Mouse (Mus musculus) neural tube, embryonic 11.5 days (tissue): ENCODE data around the gene Slc37a1. TPM values are rescaled to one million over a fixed set of nuclear protein-coding genes. Genes with fewer than 3 reads are reported as not detected.

Experiments
- ATAC-seq: fragments of 200-750 bp; cut with Nextera tagmentation; 2 replicates; pipeline ENCODE4 v1.8.0; 2017; ENCODE audit warnings: moderate number of reproducible peaks, mild to moderate bottlenecking, moderate TSS enrichment, moderate library complexity; ENCODE audit not compliant: insufficient read depth, low FRiP score, low TSS enrichment
- DNase-seq: peaks from one replicate; pipeline ENCODE4 v3.0.0-alpha.2; 2015; ENCODE audit warnings: low spot score
- H3K27ac ChIP-seq: fragments of 300-500 bp; sonication (generic); 2 replicates; pipeline ENCODE4 v1.5.1; 2014; ENCODE audit warnings: low read depth, mild to moderate bottlenecking, low read length
- H3K27me3 ChIP-seq: fragments of 300-500 bp; sonication (generic); 2 replicates; pipeline ENCODE4 v1.6.1; 2014; ENCODE audit warnings: mild to moderate bottlenecking, low read length, mixed read lengths; ENCODE audit not compliant: control insufficient read depth, insufficient read depth
- H3K36me3 ChIP-seq: fragments of 300-500 bp; sonication (generic); 2 replicates; pipeline ENCODE4 v1.6.1; 2014; ENCODE audit warnings: mild to moderate bottlenecking, low read length, moderate library complexity, mixed read lengths; ENCODE audit not compliant: control insufficient read depth, insufficient read depth
- H3K4me1 ChIP-seq: fragments of 300-500 bp; sonication (generic); 2 replicates; pipeline ENCODE4 v1.6.1; 2014; ENCODE audit warnings: low read length, mixed read lengths; ENCODE audit not compliant: control insufficient read depth, insufficient read depth
- H3K4me2 ChIP-seq: fragments of 300-500 bp; sonication (generic); 2 replicates; pipeline ENCODE4 v1.6.1; 2014; ENCODE audit warnings: low read depth, mild to moderate bottlenecking, moderate library complexity
- H3K4me3 ChIP-seq: fragments of 300-500 bp; sonication (generic); 2 replicates; pipeline ENCODE4 v1.5.1; 2014; ENCODE audit warnings: low read depth, low read length
- H3K9ac ChIP-seq: fragments of 300-500 bp; sonication (generic); 2 replicates; pipeline ENCODE4 v1.6.1; 2014; ENCODE audit warnings: mild to moderate bottlenecking, low read length
- H3K9me3 ChIP-seq: fragments of 300-500 bp; sonication (generic); 2 replicates; pipeline ENCODE4 v1.6.1; 2016; ENCODE audit warnings: low read length; ENCODE audit not compliant: control insufficient read depth
- WGBS: fragments of 180-500 bp; shearing (Covaris S2); extraction: QIAGEN DNeasy Blood & Tissue Kit; methylation state at CpG from one replicate; pipeline ENCODE4 v1.1.7; 2014; 5-methylcytosine and 5-hydroxymethylcytosine counted together
- polyA plus RNA-seq: library from polyadenylated mRNA; unstranded; fragments of >200 nt; fragmentation: Nextera tagmentation; extraction: Ambion mirVana; gene quantifications from 2 replicates; pipeline ENCODE4 v1.2.1, GENCODE M21; 2014

The Slc37a1 gene
- polyA plus RNA-seq, 1 experiment from 2014 or later = 13.9 TPM

DNA sequence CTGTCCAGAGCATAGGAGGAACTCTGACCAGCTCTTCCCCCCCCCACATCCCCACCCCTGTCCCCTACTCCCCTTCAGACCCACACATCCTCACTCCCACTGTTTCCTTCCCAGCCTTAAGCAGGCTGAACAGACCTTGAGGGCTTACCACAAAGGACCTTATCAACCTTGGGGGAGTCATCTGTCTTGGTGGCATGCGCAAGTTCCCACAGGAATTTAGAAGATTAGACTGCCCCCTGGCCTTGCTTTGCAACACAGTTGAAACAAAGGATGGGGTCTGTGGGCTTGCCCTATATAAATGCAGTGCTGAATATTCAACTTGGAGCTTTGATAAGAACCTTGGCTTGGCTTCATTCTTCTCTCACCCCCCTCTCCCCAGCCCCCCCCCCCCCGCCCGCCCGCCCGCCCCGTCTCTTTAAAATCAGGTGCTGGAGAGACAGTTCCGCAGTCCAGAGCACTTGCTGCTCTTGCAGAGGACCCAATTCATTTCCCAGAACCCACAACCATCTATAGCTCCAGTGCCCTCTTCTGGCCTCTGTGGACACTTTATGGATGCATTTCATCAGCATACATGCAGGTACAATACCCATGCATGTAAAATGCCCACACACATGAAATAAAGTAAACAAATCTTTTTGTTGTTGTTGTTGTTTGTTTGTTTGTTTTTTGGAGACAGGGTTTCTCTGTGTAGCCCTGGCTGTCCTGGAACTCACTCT is 15.3 kb upstream of the Slc37a1 start:
- no peak overlapping the region for H3K4me2 ChIP-seq
- H3K4me1 ChIP-seq = no peaks in the 10 kb centered on the region
- H3K27ac ChIP-seq = no peak overlapping the region
- DNase-seq (no peak), ATAC-seq (no peak)
- no peaks in the 10 kb centered on the region for H3K9me3 ChIP-seq
- WGBS = 75% methylated on average over 7 of the region's 7 CpGs
- no peak overlapping the region for H3K9ac ChIP-seq
- no peak overlapping the region for H3K4me3 ChIP-seq
- H3K27me3 ChIP-seq = 0 out of 2 replicates have a peak, but pooled peaks cover 2% of the 10 kb centered on the region
- H3K36me3 ChIP-seq = no peaks in the 10 kb centered on the region

DNA sequence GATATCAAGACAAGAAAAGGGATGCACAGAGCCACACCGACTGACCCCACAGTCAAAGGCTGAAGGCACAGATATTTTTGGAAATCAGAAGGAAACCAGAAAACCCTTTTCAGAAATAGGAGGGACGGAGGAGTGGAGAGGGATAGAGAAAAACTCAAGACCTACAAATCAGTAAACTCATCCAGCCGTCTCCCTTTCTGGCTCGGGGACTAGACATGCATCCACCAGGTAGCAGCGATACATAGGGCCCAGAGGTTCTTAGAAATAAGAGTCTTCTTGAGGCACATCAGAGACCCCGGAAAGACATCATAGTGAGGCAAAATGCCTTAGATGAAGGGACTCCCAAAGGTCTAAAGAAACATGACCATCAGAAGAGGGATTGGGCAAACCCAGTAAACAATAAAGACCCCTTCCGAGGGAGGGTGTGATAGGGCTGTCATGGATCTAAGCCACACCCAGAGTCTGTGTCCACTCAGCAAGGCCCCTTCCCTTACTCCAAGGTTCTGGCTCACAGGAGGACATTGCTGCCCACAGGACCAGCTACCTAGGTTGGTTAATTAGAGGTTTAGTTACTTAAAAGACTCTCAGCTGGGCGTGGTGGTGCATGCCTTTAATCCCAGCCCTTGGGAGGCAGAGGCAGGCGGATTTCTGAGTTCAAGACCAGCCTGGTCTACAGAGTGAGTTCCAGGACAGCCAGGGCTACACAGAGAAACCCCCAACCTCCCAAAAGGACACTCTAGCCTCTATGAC is 14.0 kb upstream of the Slc37a1 start:
- Histone ChIP-seq H3K4me2 (no peak overlapping the region), H3K27me3 (0 out of 2 replicates have a peak, but pooled peaks cover 2% of the 10 kb centered on the region), H3K27ac (no peak overlapping the region), H3K36me3 (no peaks in the 10 kb centered on the region), H3K9ac (no peak overlapping the region), H3K4me1 (peaks cover under 1% of the 10 kb centered on the region; the same call in 1 of the 2 replicates), H3K9me3 (no peaks in the 10 kb centered on the region), H3K4me3 (no peak overlapping the region)
- DNase-seq = no peak
- 90% methylated on average over 9 of the region's 9 CpGs for WGBS
- no peak for ATAC-seq

DNA sequence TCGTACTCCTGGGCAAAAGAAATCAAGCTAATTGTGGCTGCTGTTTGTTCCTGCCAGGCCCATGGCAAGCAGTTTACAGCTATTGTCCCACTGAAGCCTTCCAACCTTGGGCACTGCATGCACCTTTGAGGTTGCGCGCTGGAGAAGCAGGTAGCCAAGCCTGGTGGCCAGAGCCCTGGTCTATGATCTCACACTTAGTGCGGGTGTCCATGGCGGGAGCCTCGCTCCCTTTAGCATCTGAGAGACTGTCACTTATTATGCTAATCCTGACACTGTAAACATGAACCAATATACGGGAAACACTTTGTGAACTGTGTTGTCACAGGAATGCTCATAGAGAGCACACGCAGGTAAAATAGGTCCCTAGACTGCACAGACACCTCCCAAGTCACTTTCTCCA is 13.0 kb upstream of the Slc37a1 start:
- no peak for ATAC-seq
- Histone ChIP-seq H3K27ac (no peak overlapping the region), H3K36me3 (no peaks in the 10 kb centered on the region), H3K4me3 (no peak overlapping the region), H3K9me3 (no peaks in the 10 kb centered on the region), H3K27me3 (0 out of 2 replicates have a peak, but pooled peaks cover 2% of the 10 kb centered on the region), H3K9ac (no peak overlapping the region), H3K4me1 (peaks cover 2% of the 10 kb centered on the region; the same call in 1 of the 2 replicates), H3K4me2 (no peak overlapping the region)
- WGBS = 87% methylated on average over 8 of the region's 8 CpGs
- DNase-seq = no peak

DNA sequence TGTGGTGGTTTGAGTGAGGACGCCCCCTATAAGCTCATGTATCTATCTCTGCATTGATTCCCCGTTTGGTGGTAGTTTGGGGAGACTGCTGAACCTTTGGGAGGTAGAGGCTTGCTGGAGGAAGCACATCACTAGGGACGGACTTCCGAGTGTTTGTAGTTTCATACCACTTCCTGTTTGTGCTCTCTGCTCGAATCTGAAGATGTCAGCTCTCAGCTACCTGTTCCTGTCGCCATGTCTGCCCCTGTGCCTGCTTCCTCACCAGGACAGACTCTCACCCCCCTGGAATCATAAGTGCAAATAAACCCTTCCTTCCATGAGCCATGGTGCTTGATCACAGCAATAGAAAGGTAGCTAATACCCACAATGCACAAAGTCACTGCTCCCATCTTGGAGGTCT is 11.4 kb upstream of the Slc37a1 start:
- DNase-seq = no peak
- no peak overlapping the region for H3K4me2 ChIP-seq
- H3K27me3 ChIP-seq = 0 out of 2 replicates have a peak, but pooled peaks cover 2% of the 10 kb centered on the region
- H3K4me1 ChIP-seq = peaks cover 2% of the 10 kb centered on the region; the same call in 1 of the 2 replicates
- no peak overlapping the region for H3K4me3 ChIP-seq
- H3K9me3 ChIP-seq = no peaks in the 10 kb centered on the region
- H3K9ac ChIP-seq = no peak overlapping the region
- 87% methylated on average over 6 of the region's 6 CpGs for WGBS
- no peak overlapping the region for H3K27ac ChIP-seq
- H3K36me3 ChIP-seq = no peaks in the 10 kb centered on the region
- ATAC-seq = no peak

DNA sequence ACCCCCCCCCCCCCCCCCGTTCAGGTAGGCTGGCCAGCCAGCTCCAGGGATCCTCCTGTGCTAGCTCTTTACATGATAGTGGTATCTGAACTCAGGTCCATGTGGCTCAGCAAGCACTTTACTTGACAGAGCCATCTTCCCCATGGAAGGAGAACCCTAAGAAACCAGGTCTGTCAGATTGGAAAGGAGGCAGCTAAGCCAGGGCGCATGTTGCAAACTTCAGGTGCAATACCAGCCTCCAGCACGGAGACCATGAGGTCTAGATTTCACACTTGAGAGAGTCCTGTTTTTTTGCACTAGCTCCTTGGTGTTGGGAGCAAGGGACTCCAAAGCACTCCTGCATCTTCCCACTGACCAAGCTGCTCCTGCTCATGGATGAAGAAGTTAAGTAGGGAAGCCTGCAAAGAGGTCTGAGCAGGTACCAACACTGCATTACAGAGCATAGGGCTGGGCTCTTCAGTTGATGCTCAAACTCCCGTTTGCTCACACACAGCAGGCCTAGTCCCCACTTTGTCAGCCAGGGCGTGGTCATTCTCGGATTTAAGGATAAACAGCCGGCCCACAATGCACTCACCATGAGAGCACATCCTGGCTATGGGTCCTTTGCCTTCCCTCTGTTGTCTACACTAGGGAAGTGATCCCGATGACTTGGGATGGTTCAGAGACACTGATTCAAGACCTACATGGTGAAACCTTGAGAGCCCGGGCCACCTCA is 10.2 kb upstream of the Slc37a1 start:
- Histone ChIP-seq H3K9me3 (no peaks in the 10 kb centered on the region), H3K9ac (no peak overlapping the region), H3K4me2 (peak overlapping the region; percentile 55), H3K36me3 (no peaks in the 10 kb centered on the region), H3K27me3 (0 out of 2 replicates have a peak, but pooled peaks cover 2% of the 10 kb centered on the region), H3K4me1 (peaks cover 2% of the 10 kb centered on the region; the same call in 1 of the 2 replicates), H3K4me3 (peak overlapping the region; percentile 32), H3K27ac (no peak overlapping the region)
- 27% methylated on average over 9 of the region's 9 CpGs for WGBS
- DNase-seq (no peak), ATAC-seq (no peak; the same call in 1 of the 2 replicates)

DNA sequence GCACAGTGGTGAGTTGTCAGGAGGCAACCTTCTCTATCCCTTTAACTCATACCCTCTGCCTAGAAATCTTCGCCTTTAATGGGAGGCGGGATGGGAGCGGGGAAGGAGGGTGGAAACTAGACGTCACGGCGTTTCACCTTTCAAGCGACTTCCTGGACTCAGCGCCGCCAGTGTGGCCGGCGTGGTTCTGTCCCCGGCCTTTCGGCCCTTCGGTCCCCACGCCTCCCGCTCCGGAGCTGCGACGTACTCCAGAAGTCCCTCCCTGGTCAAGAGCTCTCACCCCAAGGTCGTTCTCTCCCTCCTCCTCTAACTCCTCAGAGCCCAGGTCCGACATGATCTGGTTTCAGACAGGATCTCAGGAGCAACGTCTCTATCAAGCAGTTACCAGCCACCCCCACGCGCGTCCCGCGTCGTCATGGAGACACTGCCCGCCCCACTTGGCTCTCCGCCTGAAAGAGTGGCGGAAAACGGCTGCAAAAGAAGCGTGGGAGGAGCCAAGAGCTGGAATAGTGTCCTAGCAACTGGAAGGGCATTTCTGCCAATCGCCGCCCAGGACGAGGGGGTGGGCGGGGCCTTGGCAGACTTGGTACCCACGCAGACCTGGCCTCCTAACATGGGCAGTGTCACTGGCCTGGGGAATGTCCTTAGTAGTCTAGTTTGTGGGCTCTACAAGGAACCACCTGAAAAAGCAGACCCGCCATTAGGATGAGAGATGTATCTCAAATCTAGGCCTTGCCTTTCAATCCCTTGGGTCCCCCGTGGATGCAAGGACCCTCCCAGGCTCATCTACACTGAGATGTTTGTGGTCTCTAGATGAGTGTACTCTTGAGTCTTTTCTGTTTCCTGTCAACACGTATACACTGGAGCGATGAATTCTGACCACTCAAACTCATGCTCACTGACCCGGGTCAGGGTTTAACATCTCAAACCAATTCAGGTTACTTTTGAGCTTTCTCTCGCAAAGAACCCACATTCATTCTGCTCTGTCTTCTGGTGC is 9.4 kb upstream of the Slc37a1 start, which contains the start of gene Rsph1:
Gene Rsph1 (minus strand): TSS at position 462 of the 997 bp plus-strand sequence.
- Histone ChIP-seq H3K4me1 (peaks cover 2% of the 10 kb centered on the region; the same call in 1 of the 2 replicates), H3K36me3 (no peaks in the 10 kb centered on the region), H3K4me3 (peak within 1 kb of the TSS; percentile 32), H3K27ac (no peak within 1 kb of the TSS), H3K4me2 (peak within 1 kb of the TSS; percentile 55), H3K27me3 (0 out of 2 replicates have a peak, but pooled peaks cover 2% of the 10 kb centered on the region), H3K9me3 (no peaks in the 10 kb centered on the region), H3K9ac (0 out of 2 replicates have a peak within 1 kb of the TSS, but pooled peaks have one; percentile 8)
- peak; percentile 91 for DNase-seq
- 9% methylated on average over 44 of the region's 44 CpGs for WGBS
- ATAC-seq = peak; percentile 88

DNA sequence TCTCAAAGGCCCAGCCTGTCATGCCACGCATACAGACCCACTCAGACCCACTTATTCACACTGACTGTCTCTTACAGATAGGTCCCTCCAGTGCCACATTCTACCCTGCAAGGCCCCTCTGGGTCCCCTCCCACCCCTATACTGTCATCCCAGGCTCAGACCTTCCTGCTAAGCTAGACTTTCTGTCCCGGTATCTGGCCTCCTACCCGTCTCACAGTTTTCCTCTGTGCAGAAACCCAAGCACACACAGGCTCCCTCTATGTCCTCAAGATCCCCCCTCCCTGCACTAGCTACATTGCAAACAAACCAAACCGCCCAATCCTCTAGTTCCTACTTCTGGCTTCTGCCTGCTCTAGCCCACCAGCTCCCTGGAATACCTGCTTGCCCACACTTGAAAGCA is 8.7 kb upstream of the Slc37a1 start:
- DNase-seq = no peak
- Histone ChIP-seq H3K9ac (no peak overlapping the region), H3K4me2 (no peak overlapping the region), H3K27me3 (0 out of 2 replicates have a peak, but pooled peaks cover 2% of the 10 kb centered on the region), H3K27ac (no peak overlapping the region), H3K9me3 (no peaks in the 10 kb centered on the region), H3K36me3 (no peaks in the 10 kb centered on the region), H3K4me3 (no peak overlapping the region), H3K4me1 (peaks cover 2% of the 10 kb centered on the region; the same call in 1 of the 2 replicates)
- no peak for ATAC-seq
- WGBS = 77% methylated on average over 4 of the region's 4 CpGs
